Mouse (Mus musculus): ENCODE measurements around the gene Capn11. TPM values are rescaled to one million over a fixed set of nuclear protein-coding genes. Genes with fewer than 3 reads are reported as not detected.

The Capn11 gene
- polyA plus RNA-seq, 1 experiment from 2014 or later = 0.34 TPM

DNA sequence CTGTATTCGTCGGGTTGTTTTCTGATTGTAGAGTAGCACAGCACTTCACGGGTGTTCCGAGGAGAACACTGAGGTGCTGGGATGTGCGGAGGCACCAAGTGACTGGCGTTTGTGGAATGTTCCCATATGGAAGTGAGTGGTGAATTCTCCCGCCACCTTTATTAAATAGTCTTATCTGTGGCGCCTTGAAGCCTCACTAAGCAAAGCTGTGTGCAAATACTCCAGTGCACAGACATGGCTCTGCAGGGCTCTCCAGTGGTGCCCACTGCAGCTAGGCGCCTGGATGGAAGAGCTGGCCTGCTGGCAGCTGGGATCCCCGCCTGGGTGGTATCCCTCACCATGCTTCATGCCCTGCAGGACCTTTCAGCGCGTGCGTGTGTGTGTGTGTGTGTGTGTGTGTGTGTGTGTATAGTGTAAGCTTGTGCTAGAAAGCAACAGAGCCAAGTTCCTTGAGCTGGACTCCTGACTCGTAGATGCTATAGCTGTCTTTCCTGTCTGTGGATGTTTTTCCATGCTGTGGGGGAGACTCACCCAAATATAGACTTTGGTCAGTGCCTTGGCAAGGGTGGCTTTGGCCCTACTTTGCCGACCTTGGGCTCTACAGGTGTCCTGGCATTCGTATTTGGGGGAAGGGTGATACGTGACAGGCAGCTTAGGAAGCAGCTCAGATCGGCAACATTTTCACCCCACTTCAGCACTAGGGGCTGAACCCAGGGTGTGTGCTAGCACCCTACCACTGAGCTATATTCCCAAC lies 34.9 kb upstream of the Capn11 start:
- ATAC-seq = peak; percentile 10; the same call in 1 of the 2 replicates
- H3K9ac ChIP-seq = no peak overlapping the region
- H3K4me2 ChIP-seq (replicated peaks) = no peak overlapping the region
- peaks cover 24% of the 10 kb centered on the region for H3K4me1 ChIP-seq (replicated peaks)
- no peak overlapping the region for H3K4me3 ChIP-seq (replicated peaks)
- H3K36me3 ChIP-seq = 0 out of 2 replicates have a peak, but pooled peaks cover 10% of the 10 kb centered on the region
- H3K27ac ChIP-seq = 0 out of 2 replicates have a peak overlapping the region, but pooled peaks have one; percentile 15
- H3K9me3 ChIP-seq = no peaks in the 10 kb centered on the region
- 54% methylated on average over 18 of the region's 18 CpGs for WGBS
- no peaks in the 10 kb centered on the region for H3K27me3 ChIP-seq (replicated peaks)

DNA sequence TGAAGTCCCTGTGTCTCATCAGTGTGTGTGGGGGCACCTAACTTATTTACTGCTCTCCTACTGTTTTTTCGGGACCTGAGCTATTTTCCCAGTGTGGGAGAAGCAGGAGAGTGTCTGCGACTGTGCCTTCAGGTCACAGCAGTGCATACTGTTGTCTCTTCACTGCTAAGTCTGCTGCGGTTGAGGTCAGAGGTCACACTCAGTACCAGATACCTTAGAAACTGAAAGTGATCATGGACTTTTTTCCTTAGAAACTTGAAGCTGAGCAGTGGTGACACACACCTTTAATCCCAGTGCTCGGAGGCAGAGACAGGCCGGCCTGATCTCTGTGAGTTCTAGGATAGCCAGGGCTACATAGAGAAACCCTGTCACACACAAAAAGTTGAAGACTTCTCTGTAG lies 33.0 kb upstream of the Capn11 start:
- Histone ChIP-seq H3K4me3 (replicated peaks) (no peak overlapping the region), H3K36me3 (no peaks in the 10 kb centered on the region), H3K9ac (no peak overlapping the region), H3K27ac (no peak overlapping the region), H3K27me3 (replicated peaks) (no peaks in the 10 kb centered on the region), H3K4me2 (replicated peaks) (no peak overlapping the region), H3K9me3 (no peaks in the 10 kb centered on the region), H3K4me1 (replicated peaks) (peaks cover 31% of the 10 kb centered on the region)
- no peak for ATAC-seq
- 60% methylated on average over 5 of the region's 5 CpGs for WGBS

DNA sequence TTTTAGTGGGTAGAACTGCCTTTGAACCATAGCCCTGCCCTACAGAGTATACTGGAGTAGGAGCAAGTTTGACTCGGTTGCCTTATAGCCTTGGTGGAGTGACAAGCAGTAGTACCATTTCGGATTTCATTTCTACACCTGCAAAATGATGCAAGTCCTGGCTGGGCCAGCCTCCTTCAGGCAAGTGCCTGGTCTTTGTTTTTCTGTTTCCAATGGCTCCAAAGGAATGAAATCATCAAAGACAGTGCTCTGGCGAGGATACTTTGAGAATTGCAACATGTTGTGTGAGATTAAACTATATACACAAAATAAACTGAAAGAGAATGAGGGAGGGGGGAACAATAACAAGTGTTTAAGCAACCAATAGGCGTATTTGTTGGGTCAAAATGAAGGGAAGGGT lies 30.9 kb upstream of the Capn11 start:
- Histone ChIP-seq H3K4me3 (replicated peaks) (no peak overlapping the region), H3K9me3 (no peaks in the 10 kb centered on the region), H3K4me2 (replicated peaks) (no peak overlapping the region), H3K27me3 (replicated peaks) (no peaks in the 10 kb centered on the region), H3K27ac (no peak overlapping the region), H3K9ac (no peak overlapping the region), H3K36me3 (no peaks in the 10 kb centered on the region), H3K4me1 (replicated peaks) (peaks cover 32% of the 10 kb centered on the region)
- ATAC-seq = no peak
- 88% methylated on average over 4 of the region's 4 CpGs for WGBS

DNA sequence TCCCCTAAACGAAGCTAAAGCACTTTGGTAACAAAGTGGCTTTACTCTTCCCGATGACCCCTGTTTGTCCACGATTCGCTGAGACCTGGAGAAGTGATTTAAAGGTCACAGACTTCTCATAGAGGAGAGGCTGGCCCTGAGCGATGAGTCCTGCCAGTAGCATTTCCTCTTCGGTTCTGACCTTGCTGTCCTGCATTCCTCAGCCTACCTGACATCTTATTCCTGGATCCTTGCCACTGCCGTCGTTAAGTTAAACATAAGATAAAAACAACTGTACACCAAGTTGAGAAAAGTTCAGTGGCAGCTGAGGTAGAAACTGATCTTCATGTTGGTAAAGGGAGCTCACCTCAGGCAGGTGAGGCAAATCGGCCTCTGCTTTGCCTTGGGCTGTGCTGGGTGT lies 30.0 kb upstream of the Capn11 start:
- no peak for ATAC-seq
- Histone ChIP-seq H3K9me3 (no peaks in the 10 kb centered on the region), H3K9ac (no peak overlapping the region), H3K4me1 (replicated peaks) (peaks cover 32% of the 10 kb centered on the region), H3K27ac (no peak overlapping the region), H3K36me3 (no peaks in the 10 kb centered on the region), H3K27me3 (replicated peaks) (no peaks in the 10 kb centered on the region), H3K4me3 (replicated peaks) (no peak overlapping the region), H3K4me2 (replicated peaks) (no peak overlapping the region)
- 67% methylated on average over 9 of the region's 9 CpGs for WGBS

DNA sequence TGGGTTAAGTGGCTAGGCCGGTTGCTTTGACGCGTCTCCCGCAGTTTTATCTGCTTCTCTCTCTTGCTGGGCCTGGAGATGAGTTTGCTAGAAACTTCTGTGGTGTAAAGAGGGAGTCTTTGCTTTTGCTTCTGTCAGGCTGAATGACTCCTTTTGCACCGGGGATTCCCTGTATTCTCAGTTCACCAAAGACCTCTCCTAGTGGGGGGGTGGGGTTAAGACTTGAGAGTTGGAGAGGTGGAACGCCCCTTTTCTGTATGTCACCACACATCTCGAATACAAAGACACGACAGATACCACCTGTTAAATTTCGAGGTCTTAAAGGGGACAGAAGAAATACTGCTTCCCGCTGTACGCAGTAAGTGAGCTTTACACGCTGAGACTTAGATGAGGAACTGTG lies 27.6 kb upstream of the Capn11 start, which contains the start of gene Tmem63b:
TSS of gene Tmem63b (minus strand) at position 190 of the 400 bp plus-strand sequence.
- WGBS = 3% methylated on average over 12 of the region's 12 CpGs

DNA sequence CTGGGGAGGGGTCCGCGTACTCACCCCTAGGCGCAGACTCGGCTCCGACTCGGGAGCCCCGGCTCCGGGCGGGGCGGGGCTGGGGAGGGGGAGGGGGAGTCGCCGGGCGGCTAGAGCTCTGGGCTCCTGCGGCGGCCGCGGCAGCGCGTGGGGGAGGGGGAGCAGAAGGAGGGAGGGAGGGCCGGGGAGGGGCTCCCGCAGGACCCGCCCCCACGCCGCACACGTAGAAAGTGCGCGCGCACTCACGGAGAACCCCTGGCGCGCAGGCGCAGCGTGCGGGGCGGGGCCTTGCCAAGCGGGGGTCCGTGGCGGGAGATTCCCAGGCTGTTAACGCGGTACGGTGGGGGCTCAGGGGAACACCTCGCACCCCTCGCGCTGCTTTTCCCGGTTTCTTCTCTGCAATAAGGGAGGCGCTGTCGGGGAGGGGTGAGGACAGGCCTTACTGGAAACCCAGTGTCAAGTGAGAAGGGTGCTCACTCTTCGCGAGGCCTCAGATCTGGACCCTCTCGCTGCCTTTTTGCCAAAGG lies 27.0 kb upstream of the Capn11 start, which contains the start of gene Mrpl14:
TSS of gene Mrpl14 (plus strand) at position 230 of the 527 bp plus-strand sequence.
- Histone ChIP-seq H3K27ac (peak within 1 kb of the TSS; percentile 79), H3K9ac (peak within 1 kb of the TSS; percentile 87), H3K9me3 (no peaks in the 10 kb centered on the region), H3K27me3 (replicated peaks) (no peaks in the 10 kb centered on the region), H3K4me3 (replicated peaks) (peak within 1 kb of the TSS; percentile 92), H3K36me3 (no peaks in the 10 kb centered on the region), H3K4me1 (replicated peaks) (peaks cover 18% of the 10 kb centered on the region), H3K4me2 (replicated peaks) (peak within 1 kb of the TSS; percentile 91)
- ATAC-seq = peak; percentile 92
- WGBS = under 1% methylated on average over 45 of the region's 50 CpGs

More for the DNA sequence above, 27.6 kb upstream of the Capn11 start, which contains the start of gene Tmem63b:
- H3K4me1 ChIP-seq (replicated peaks) = peaks cover 18% of the 10 kb centered on the region
- H3K4me2 ChIP-seq (replicated peaks) = peak within 1 kb of the TSS; percentile 91
- peak within 1 kb of the TSS; percentile 87 for H3K9ac ChIP-seq
- no peaks in the 10 kb centered on the region for H3K36me3 ChIP-seq
- peak within 1 kb of the TSS; percentile 79 for H3K27ac ChIP-seq
- no peaks in the 10 kb centered on the region for H3K9me3 ChIP-seq
- H3K27me3 ChIP-seq (replicated peaks) = no peaks in the 10 kb centered on the region
- peak within 1 kb of the TSS; percentile 92 for H3K4me3 ChIP-seq (replicated peaks)
- ATAC-seq = peak; percentile 14

DNA sequence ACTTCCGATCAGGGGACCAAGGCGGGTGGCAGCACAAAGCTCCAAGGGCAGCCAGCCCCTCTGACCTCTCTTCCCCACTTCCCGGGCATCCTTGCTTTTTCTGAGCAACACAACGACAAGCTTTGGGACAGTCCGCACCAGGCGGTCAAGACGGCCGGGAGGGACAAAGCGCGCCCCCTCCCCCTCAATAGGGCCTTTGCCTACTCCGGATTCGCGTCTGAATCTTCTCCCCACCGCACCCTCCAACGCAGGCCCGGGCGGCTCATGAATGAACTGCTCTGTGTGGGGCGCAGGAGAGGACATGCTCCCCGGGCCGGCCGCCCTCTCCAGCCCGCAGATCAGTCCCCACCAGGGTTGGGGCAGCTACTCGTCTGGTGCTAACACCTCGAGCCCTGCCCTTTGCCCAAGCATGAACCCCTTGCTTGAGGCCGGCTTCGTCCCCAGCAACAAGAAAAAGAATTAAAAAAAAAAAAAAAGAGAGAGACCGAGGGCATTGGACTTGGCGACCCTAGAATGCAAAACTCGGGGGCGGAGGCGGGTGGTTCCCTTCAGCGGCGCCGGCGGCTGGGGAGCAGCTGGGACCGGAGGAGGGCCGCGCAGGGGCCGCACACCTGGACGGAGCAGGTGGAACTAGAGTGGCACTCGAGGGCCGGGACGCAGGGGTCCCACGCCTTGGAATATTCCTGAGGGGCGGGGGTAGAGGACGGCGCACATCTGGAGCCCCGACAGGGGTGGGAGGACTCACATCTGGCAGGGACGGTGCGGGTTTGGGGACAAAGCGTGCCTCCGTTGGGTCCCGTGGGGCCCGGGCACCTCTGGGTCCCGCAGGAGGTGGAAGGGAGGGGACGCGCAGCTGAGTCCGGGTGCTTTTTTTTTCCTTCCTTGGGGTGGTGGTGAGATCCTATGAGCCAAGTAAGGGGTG lies 26.3 kb upstream of the Capn11 start:
- H3K9me3 ChIP-seq = no peaks in the 10 kb centered on the region
- peak overlapping the region; percentile 91 for H3K4me2 ChIP-seq (replicated peaks)
- peak overlapping the region; percentile 92 for H3K4me3 ChIP-seq (replicated peaks)
- under 1% methylated on average over 58 of the region's 58 CpGs for whole genome bisulfite sequencing
- peak overlapping the region; percentile 87 for H3K9ac ChIP-seq
- no peaks in the 10 kb centered on the region for H3K36me3 ChIP-seq
- H3K4me1 ChIP-seq (replicated peaks) = peaks cover 25% of the 10 kb centered on the region
- peak overlapping the region; percentile 79 for H3K27ac ChIP-seq
- H3K27me3 ChIP-seq (replicated peaks) = no peaks in the 10 kb centered on the region
- peak; percentile 72 for ATAC-seq

DNA sequence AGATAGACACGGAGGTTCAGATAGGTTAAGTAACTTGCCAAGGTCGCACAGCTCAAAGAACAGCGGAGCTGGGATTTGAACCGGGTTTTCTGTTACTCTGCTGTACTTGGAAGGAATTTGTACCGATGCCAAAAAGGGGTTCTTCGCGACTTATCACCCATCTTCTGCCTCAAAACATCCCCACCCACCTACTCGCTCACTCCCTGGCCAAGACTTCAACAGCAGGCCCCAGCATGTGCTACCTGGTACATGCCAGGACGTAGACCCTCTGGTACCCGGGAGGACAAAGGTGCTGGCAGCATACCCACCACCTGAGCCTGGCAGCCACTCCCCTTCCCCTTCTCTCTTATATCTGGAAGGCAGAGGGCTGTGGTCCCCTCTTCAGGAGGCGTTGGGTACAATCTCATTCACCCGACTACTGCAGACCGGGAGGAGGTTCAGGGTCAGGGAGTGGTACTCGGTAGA lies 25.6 kb upstream of the Capn11 start:
- Histone ChIP-seq H3K4me2 (replicated peaks) (peak overlapping the region; percentile 91), H3K4me1 (replicated peaks) (peaks cover 26% of the 10 kb centered on the region), H3K9ac (peak overlapping the region; percentile 87), H3K36me3 (no peaks in the 10 kb centered on the region), H3K4me3 (replicated peaks) (peak overlapping the region; percentile 92), H3K27me3 (replicated peaks) (no peaks in the 10 kb centered on the region), H3K27ac (peak overlapping the region; percentile 79), H3K9me3 (no peaks in the 10 kb centered on the region)
- no peak for ATAC-seq
- WGBS = 37% methylated on average over 14 of the region's 14 CpGs

DNA sequence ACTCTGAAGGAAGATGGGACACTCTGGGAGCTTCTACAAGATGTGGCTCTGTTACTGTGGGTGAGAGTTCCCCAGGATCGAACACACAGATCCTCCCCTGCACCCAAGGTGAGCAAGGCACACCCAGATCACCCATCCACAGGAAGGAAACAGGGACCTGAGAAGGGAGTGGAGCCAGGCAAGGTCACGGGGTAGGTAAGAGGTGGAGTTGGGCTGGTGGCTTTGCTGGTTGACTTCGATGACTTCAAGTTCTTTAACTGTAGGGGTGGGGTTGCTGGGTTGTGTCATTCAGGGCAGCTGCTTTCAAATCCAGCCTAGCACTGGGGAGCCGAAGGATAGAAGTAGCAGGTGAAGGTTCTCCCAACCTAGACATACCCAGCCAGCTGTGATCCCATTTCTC lies 23.7 kb upstream of the Capn11 start:
- Histone ChIP-seq H3K9ac (no peak overlapping the region), H3K27me3 (replicated peaks) (no peaks in the 10 kb centered on the region), H3K4me3 (replicated peaks) (no peak overlapping the region), H3K4me1 (replicated peaks) (peaks cover 25% of the 10 kb centered on the region), H3K9me3 (no peaks in the 10 kb centered on the region), H3K4me2 (replicated peaks) (no peak overlapping the region), H3K27ac (no peak overlapping the region), H3K36me3 (no peaks in the 10 kb centered on the region)
- 82% methylated on average over 4 of the region's 4 CpGs for WGBS
- no peak for ATAC-seq

DNA sequence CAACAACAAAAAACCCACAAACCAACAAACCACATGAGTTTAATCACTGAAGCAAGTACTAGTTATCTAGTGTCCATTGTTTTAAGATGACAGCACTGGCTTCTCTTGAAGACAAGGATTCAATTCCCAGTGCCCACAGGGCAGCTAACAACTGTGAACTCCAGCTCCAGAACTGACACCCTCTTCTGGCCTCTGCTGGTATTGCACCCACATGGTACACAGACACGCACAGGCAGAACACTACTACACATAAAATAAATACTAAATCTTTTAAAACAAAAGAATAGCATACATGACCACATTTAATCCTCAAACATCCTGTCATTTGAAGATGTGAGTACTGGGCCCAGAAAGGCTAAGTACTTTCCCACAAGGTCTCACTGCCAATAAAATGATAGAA lies 22.5 kb upstream of the Capn11 start:
- WGBS = 97% methylated on average over 1 of the region's 1 CpGs
- ATAC-seq = no peak

DNA sequence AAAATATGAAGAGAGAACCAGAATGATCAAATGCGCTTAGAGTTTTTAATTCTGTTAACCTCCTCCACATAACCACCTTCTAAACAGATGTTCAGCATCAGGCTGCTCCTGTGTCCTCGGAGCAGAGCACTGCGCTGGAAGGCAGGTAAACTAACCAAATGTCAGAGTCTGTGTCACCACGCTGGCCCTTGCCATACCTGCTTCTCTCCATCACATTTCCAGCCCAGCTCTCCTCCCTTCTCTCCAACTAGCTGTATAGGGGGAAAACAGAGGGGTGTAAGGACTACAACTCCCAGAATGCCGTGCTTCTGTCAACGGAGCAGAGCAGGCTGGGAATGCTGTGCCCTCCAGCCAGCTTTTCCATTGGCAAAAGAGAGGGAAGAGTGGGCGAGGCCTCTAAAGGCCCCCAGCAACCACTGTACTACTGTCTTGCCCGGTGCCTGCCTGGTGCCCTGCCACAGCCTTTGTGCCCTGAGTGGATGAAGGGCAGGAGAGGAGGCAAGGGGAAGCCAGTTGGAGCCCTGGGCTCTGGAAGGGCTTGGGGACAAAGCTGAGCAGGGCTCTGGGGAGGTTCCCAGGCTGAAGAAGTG lies 21.4 kb upstream of the Capn11 start:
- Histone ChIP-seq H3K4me3 (replicated peaks) (0 out of 2 replicates have a peak overlapping the region, but pooled peaks have one; percentile 6), H3K27ac (0 out of 2 replicates have a peak overlapping the region, but pooled peaks have one; percentile 51)

More for the DNA sequence above, 22.5 kb upstream of the Capn11 start:
- Histone ChIP-seq H3K27ac (no peak overlapping the region), H3K27me3 (replicated peaks) (no peaks in the 10 kb centered on the region), H3K4me1 (replicated peaks) (peaks cover 20% of the 10 kb centered on the region), H3K9me3 (no peaks in the 10 kb centered on the region), H3K9ac (no peak overlapping the region), H3K4me3 (replicated peaks) (no peak overlapping the region), H3K4me2 (replicated peaks) (no peak overlapping the region), H3K36me3 (peaks cover 2% of the 10 kb centered on the region; the same call in 1 of the 2 replicates)

More for the DNA sequence above, 21.4 kb upstream of the Capn11 start:
- peak overlapping the region; percentile 47 for H3K4me2 ChIP-seq (replicated peaks)
- H3K4me1 ChIP-seq (replicated peaks) = peaks cover 20% of the 10 kb centered on the region
- peaks cover 4% of the 10 kb centered on the region; the same call in 1 of the 2 replicates for H3K36me3 ChIP-seq
- WGBS = 49% methylated on average over 8 of the region's 8 CpGs
- peak; percentile 58 for ATAC-seq
- H3K9ac ChIP-seq = peak overlapping the region; percentile 26
- H3K27me3 ChIP-seq (replicated peaks) = no peaks in the 10 kb centered on the region
- no peaks in the 10 kb centered on the region for H3K9me3 ChIP-seq

Data from intestine, embryonic 15.5 days (tissue).